Mouse (Mus musculus) thymus, postnatal 4 days (tissue): ENCODE measurements around the gene Tspan8.

Experiments used
- DNase-seq: peaks from one replicate; pipeline ENCODE4 v3.0.0; 2021

Tspan8 gene

DNA sequence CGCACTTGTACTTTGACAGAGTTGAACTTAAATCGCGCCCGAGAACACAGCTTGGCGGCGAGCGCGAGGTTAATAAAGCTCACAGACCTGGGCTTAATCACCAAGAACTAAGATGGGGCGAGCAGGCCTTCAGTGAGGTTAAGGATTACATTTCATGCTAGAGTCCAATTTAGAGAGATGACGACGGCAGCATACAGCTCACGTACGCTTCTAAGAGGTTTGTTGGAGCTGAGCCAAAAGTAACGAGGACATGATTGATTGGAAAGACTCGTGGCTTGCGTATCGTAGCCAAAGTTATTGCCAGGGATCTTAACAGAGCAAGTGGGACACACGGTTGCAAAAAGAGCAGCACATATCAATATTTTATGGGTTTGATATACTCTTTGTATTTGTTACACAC, 30.3 kb downstream of the Tspan8 start:
- no peak for DNase-seq

DNA sequence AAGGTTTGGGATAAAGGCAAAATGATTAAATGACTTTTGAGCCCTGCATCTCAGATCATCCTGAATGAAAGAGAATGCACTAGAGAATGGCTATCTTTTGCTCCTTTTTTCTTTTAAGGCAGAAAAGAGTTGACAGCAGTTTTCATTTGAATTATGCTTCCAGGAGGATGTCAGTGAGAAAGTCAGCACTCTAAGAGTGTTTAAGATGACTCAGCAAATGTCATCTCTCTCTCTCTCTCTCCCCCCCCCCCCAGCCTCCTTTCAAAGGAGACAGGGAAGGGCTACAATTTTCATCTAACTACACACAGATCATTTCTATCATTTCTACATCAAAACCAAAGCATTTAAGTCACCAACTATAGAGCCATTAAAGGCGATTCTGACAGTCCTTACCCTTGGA, 31.9 kb downstream of the Tspan8 start:
- no peak for DNase-seq

DNA sequence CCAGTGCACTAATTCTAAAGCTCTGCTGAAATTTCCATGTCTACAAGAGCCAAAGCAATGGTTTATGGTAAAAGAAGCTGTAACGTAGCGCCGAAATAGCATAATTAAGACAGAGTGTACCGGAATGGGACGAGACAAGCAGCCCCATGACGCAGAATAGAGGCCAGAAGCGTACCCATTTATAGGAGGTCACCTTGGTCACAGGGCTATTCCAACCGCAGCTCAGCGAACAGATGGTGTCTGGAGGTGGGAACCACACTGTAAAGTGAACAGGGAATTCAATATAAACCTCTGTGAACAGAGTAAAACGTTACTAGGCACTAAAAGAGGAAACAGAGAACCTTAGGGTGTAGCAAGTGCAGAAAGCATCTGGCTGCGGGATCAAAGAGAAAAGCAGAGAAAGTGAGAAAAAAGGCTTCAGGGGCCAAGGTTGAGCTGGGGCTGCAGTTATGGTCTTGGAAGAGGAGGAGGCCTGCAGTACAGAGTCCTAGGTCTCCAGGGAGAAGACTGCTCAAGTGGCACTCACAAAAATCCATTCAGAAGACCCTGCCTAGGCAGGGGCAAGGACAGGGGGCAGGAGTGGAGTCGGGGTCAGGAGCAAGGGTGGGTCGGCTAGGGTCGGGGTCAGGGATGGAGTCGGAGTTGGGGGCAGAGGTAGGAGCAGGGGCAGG, 43.7 kb downstream of the Tspan8 start:
- no peak for DNase-seq

- no peak for DNase-seq
Observed at GRCm38 (mm10) chr10:115861967-115862366, 45.3 kb downstream of the Tspan8 start.

DNA sequence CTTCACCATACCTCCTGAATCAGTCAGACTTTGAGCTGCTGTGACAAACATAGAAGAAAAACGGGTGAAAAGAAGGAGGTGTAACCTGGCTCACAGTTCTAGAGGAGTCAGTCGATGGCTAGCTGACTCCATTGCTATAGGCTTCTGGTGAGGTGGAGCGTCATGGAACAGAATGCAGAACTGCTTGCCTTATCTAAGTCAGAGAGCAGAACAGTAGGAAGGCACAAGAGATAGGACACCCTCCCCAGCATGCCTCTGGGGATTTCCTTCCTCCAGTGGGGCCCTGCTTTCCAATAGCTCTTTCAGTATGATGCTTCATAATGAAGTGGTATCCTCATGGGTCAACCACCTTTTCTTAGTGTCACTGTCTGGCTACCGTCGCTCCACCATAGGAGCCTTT, 66.1 kb downstream of the Tspan8 start:
- no peak for DNase-seq

GRCm38 (mm10) chr10:115891924-115892323, 75.3 kb downstream of the Tspan8 start:
- no peak for DNase-seq

DNA sequence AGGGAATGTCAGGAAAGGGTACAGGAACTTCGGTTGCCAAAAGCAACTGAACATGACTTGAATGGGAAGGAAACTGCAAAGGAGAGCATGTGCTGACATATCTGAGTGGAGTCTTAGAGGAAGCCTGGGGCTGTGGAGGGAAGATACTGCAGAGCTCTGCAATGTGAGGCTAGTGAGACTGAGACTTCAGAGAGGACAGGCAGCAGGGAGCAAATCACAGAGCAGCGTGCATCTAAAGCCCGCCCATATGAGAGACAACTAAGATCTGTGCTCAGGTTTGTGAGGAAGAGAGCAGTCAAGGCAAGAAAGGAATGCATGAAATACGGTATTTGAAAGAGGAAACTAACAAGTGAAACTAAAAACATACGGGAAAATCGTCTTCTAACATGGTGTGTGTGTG, 76.3 kb downstream of the Tspan8 start:
- DNase-seq = no peak

GRCm38 (mm10) chr10:115894045-115894444, 77.4 kb downstream of the Tspan8 start:
- no peak for DNase-seq

DNA sequence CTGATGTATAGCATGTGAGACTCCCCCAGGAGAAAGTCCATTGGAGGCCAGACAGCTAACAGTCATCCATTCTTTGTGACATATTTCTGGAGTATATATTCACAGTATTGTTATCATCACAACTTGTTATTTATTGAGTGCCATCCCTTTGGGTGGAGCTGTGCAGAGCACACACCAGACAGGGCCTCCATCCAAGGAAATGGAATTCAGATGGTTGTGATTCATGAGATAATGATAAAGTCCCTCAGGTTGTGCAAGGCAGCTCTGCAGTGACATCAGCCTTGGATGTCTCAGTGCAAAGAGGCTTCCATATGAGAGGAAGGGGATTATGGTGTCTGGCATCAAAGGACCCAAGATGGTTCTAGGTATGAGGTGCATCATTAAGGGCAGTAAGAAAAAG, 80.1 kb downstream of the Tspan8 start:
- no peak for DNase-seq

GRCm38 (mm10) chr10:115897235-115897634, 80.6 kb downstream of the Tspan8 start:
- no peak for DNase-seq
